Mouse (Mus musculus) heart, embryonic 11.5 days (tissue): ENCODE measurements around the gene Kif5c. TPM values are rescaled to one million over a fixed set of nuclear protein-coding genes. Genes with fewer than 3 reads are reported as not detected.

Experiments used
- ATAC-seq: fragments of 200-750 bp; cut with Nextera tagmentation; replicated peaks from 2 replicates; pipeline ENCODE4 v1.8.0; 2017; ENCODE audit warnings: moderate library complexity; ENCODE audit not compliant: insufficient number of reproducible peaks, low FRiP score, low TSS enrichment
- H3K27ac ChIP-seq: fragments of 300-500 bp; sonication (generic); 2 replicates; pipeline ENCODE4 v1.5.1; 2014; ENCODE audit warnings: mild to moderate bottlenecking, low read depth, low read length
- H3K27me3 ChIP-seq: fragments of 300-500 bp; sonication (generic); 2 replicates; pipeline ENCODE4 v1.6.1; 2014; ENCODE audit warnings: mild to moderate bottlenecking, low read length, mixed read lengths; ENCODE audit not compliant: control insufficient read depth, insufficient read depth
- H3K36me3 ChIP-seq: fragments of 300-500 bp; sonication (generic); 2 replicates; pipeline ENCODE4 v1.6.1; 2014; ENCODE audit warnings: mild to moderate bottlenecking, low read length, moderate library complexity, mixed read lengths; ENCODE audit not compliant: control insufficient read depth, insufficient read depth
- H3K4me1 ChIP-seq: fragments of 300-500 bp; sonication (generic); 2 replicates; pipeline ENCODE4 v1.6.1; 2014; ENCODE audit warnings: low read length; ENCODE audit not compliant: control insufficient read depth, insufficient read depth
- H3K4me2 ChIP-seq: fragments of 300-500 bp; sonication (generic); 2 replicates; pipeline ENCODE4 v1.6.1; 2014; ENCODE audit warnings: mild to moderate bottlenecking, moderate library complexity
- H3K4me3 ChIP-seq: fragments of 300-500 bp; sonication (generic); 2 replicates; pipeline ENCODE4 v1.5.1; 2014; ENCODE audit warnings: low read depth, low read length
- H3K9ac ChIP-seq: fragments of 300-500 bp; sonication (generic); 2 replicates; pipeline ENCODE4 v1.6.1; 2014; ENCODE audit warnings: mild to moderate bottlenecking, low read depth, low read length, moderate library complexity
- H3K9me3 ChIP-seq: fragments of 300-500 bp; sonication (generic); replicated peaks from 2 replicates; pipeline ENCODE4 v1.6.1; 2016; ENCODE audit warnings: low read length; ENCODE audit not compliant: control insufficient read depth
- WGBS: fragments of 180-500 bp; shearing (Covaris S2); extraction: QIAGEN DNeasy Blood & Tissue Kit; methylation state at CpG from one replicate; pipeline ENCODE4 v1.1.7; 2014; ENCODE audit not compliant: insufficient replicate concordance; 5-methylcytosine and 5-hydroxymethylcytosine counted together
- polyA plus RNA-seq: library from polyadenylated mRNA; unstranded; fragments of >200 nt; fragmentation: Nextera tagmentation; extraction: Ambion mirVana; gene quantifications from 2 replicates; pipeline ENCODE4 v1.2.1, GENCODE M21; 2014

Kif5c gene
- polyA plus RNA-seq, 1 experiment from 2014 or later, result 1.3 TPM

GRCm38 (mm10) chr2:49661872-49662271 is 42.8 kb downstream of the Kif5c start:
- no peak overlapping the region for H3K27ac ChIP-seq
- no peak overlapping the region for H3K4me2 ChIP-seq

GRCm38 (mm10) chr2:49671753-49672500 is 52.8 kb downstream of the Kif5c start:
- Histone ChIP-seq H3K4me1 (0 out of 2 replicates have a peak, but pooled peaks cover 2% of the 10 kb centered on the region), H3K36me3 (no peaks in the 10 kb centered on the region), H3K9ac (no peak overlapping the region), H3K9me3 (no peaks in the 10 kb centered on the region), H3K27me3 (no peaks in the 10 kb centered on the region), H3K4me2 (no peak overlapping the region), H3K27ac (no peak overlapping the region), H3K4me3 (no peak overlapping the region)
- no peak for ATAC-seq
- WGBS, result 80% methylated on average over 12 of the region's 12 CpGs

More at GRCm38 (mm10) chr2:49661872-49662271, 42.8 kb downstream of the Kif5c start:
- no peaks in the 10 kb centered on the region for H3K36me3 ChIP-seq
- no peaks in the 10 kb centered on the region for H3K4me1 ChIP-seq
- H3K9ac ChIP-seq, result no peak overlapping the region
- H3K27me3 ChIP-seq, result no peaks in the 10 kb centered on the region
- H3K4me3 ChIP-seq, result no peak overlapping the region
- H3K9me3 ChIP-seq, result no peaks in the 10 kb centered on the region
- no peak for ATAC-seq
- WGBS, result 80% methylated on average over 3 of the region's 3 CpGs

- H3K27me3 ChIP-seq, result no peaks in the 10 kb centered on the region
- 0 out of 2 replicates have a peak, but pooled peaks cover 4% of the 10 kb centered on the region for H3K4me1 ChIP-seq
- ATAC-seq, result no peak
- no peaks in the 10 kb centered on the region for H3K36me3 ChIP-seq
- no peak overlapping the region for H3K9ac ChIP-seq
- no peak overlapping the region for H3K27ac ChIP-seq
- H3K9me3 ChIP-seq, result no peaks in the 10 kb centered on the region
- H3K4me2 ChIP-seq, result no peak overlapping the region
- H3K4me3 ChIP-seq, result no peak overlapping the region
- 82% methylated on average over 7 of the region's 7 CpGs for WGBS
Observed at GRCm38 (mm10) chr2:49672501-49672874, 53.4 kb downstream of the Kif5c start.

- no peak overlapping the region for H3K27ac ChIP-seq
- 63% methylated on average over 12 of the region's 12 CpGs for WGBS
Observed at GRCm38 (mm10) chr2:49676020-49676419, 56.9 kb downstream of the Kif5c start.

GRCm38 (mm10) chr2:49678386-49678785 is 59.3 kb downstream of the Kif5c start:
- Histone ChIP-seq H3K9me3 (no peaks in the 10 kb centered on the region), H3K27me3 (no peaks in the 10 kb centered on the region), H3K4me1 (0 out of 2 replicates have a peak, but pooled peaks cover 4% of the 10 kb centered on the region), H3K27ac (no peak overlapping the region), H3K4me3 (no peak overlapping the region), H3K36me3 (no peaks in the 10 kb centered on the region), H3K9ac (no peak overlapping the region), H3K4me2 (no peak overlapping the region)
- no peak for ATAC-seq
- 79% methylated on average over 7 of the region's 7 CpGs for WGBS

More at GRCm38 (mm10) chr2:49676020-49676419, 56.9 kb downstream of the Kif5c start:
- Histone ChIP-seq H3K4me1 (0 out of 2 replicates have a peak, but pooled peaks cover 4% of the 10 kb centered on the region), H3K4me2 (no peak overlapping the region), H3K9ac (no peak overlapping the region), H3K36me3 (no peaks in the 10 kb centered on the region), H3K9me3 (no peaks in the 10 kb centered on the region), H3K4me3 (no peak overlapping the region), H3K27me3 (no peaks in the 10 kb centered on the region)
- ATAC-seq, result no peak

GRCm38 (mm10) chr2:49679135-49679964 is 60.3 kb downstream of the Kif5c start:
- 84% methylated on average over 16 of the region's 16 CpGs for WGBS
- H3K36me3 ChIP-seq, result no peaks in the 10 kb centered on the region
- no peaks in the 10 kb centered on the region for H3K27me3 ChIP-seq
- no peak overlapping the region for H3K4me2 ChIP-seq
- no peak overlapping the region for H3K9ac ChIP-seq
- H3K4me3 ChIP-seq, result no peak overlapping the region
- ATAC-seq, result no peak
- H3K9me3 ChIP-seq, result no peaks in the 10 kb centered on the region
- no peak overlapping the region for H3K27ac ChIP-seq
- 0 out of 2 replicates have a peak, but pooled peaks cover 4% of the 10 kb centered on the region for H3K4me1 ChIP-seq

GRCm38 (mm10) chr2:49682754-49683153 is 63.7 kb downstream of the Kif5c start:
- no peak for ATAC-seq
- WGBS, result 83% methylated on average over 6 of the region's 6 CpGs
- Histone ChIP-seq H3K36me3 (no peaks in the 10 kb centered on the region), H3K9ac (no peak overlapping the region), H3K27me3 (no peaks in the 10 kb centered on the region), H3K4me2 (no peak overlapping the region), H3K27ac (no peak overlapping the region), H3K4me3 (no peak overlapping the region), H3K9me3 (no peaks in the 10 kb centered on the region), H3K4me1 (no peaks in the 10 kb centered on the region)

GRCm38 (mm10) chr2:49684808-49685207 is 65.7 kb downstream of the Kif5c start:
- no peak for ATAC-seq
- H3K27ac ChIP-seq, result no peak overlapping the region
- no peak overlapping the region for H3K4me3 ChIP-seq
- WGBS, result 72% methylated on average over 2 of the region's 2 CpGs
- no peaks in the 10 kb centered on the region for H3K4me1 ChIP-seq
- no peaks in the 10 kb centered on the region for H3K36me3 ChIP-seq
- H3K27me3 ChIP-seq, result no peaks in the 10 kb centered on the region
- H3K9ac ChIP-seq, result no peak overlapping the region
- no peak overlapping the region for H3K4me2 ChIP-seq
- no peaks in the 10 kb centered on the region for H3K9me3 ChIP-seq
